Mouse (Mus musculus) embryonic fibroblast, embryonic 13.5 days (primary cell): ENCODE data around the gene Erlin1. TPM values are rescaled to one million over a fixed set of nuclear protein-coding genes. Genes with fewer than 3 reads are reported as not detected.

ENCODE experiments used
- H3K27ac ChIP-seq: 2 replicates; pipeline ENCODE4 v1.5.1; 2012; ENCODE audit warnings: low read length, control low read depth, inconsistent platforms; ENCODE audit not compliant: insufficient read depth
- H3K4me1 ChIP-seq: 2 replicates; pipeline ENCODE4 v1.6.1; 2011; ENCODE audit warnings: low read length; ENCODE audit not compliant: control insufficient read depth, insufficient read depth
- H3K4me3 ChIP-seq: 2 replicates; pipeline ENCODE4 v1.5.1; 2011; ENCODE audit warnings: mild to moderate bottlenecking, control low read depth, low read length; ENCODE audit not compliant: insufficient read depth
- CTCF ChIP-seq: IDR thresholded peaks from 2 replicates; pipeline ENCODE4 v1.5.1; 2011; ENCODE audit warnings: mild to moderate bottlenecking, control low read depth, low read length, moderate library complexity, borderline replicate concordance; ENCODE audit not compliant: insufficient read depth
- POLR2A ChIP-seq: IDR thresholded peaks from 2 replicates; pipeline ENCODE4 v1.6.1; 2011; ENCODE audit warnings: low read depth, mild to moderate bottlenecking, control low read depth, low read length, moderate library complexity
- polyA plus RNA-seq: library from polyadenylated mRNA; stranded (reverse); fragments of >200 nt; gene quantifications from 2 replicates; pipeline ENCODE4 v1.2.4, GENCODE M21; 2011; ENCODE audit warnings: low read depth; ENCODE audit not compliant: missing spikeins, insufficient read length

Erlin1 gene
- polyA plus RNA-seq, 1 experiment = 49.2 TPM

DNA sequence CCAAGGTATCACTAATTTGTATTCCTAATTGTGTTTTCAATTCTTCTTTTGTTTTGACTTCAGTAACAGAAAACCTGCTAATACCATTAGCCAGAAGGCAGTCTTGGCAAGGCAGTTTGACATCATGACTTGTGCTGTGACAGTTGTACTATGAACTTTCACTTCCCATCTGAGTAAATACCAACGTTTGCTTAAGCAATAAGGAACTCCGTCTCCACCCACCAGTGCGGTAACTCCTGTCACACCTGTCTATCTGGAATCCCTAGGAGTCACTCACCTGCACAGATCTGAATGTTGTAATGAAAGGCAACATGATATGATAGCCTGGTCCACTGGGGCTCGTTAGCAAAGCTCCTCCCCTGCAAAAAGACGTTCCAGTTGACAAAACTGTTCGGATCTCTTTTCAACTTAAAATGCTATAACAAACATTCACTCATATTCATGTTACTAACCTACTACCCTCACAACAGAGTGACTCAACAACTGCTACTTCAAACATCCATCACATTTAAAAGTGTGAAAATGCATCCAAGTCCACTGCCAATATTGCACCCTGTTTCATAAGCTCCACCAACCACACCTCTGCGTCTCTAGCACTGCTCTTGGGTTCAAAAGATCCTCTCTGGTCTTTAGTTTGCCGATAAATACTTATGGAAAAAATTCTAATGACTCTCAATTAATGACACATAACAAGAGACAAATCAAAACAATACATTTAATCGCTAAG is 2.1 kb downstream of the Erlin1 start:
- Histone ChIP-seq H3K4me3 (no peak overlapping the region), H3K27ac (no peak overlapping the region), H3K4me1 (no peaks in the 10 kb centered on the region; the same call in 1 of the 2 replicates)
- no peak for TF ChIP-seq POLR2A
- no peak for TF ChIP-seq CTCF

DNA sequence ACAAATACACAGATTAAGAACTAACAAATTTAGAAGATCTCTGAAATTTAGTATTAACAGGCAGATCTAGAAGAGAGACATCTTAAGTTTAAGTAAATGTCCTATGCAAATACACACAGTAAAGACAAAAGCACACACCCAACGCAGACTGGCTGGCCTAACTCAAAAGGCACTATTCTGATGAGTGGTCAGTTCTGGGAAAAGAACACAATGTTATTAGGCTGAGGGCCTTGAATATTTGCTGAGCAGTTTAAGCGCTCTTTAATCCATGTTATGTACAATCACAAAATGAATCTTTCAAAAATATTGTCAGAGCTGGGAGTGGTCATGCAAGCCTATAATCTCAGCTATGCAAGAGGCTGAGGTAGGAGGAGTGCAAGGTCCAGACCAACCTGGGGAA is 4.9 kb downstream of the Erlin1 start:
- TF ChIP-seq CTCF (no peak), POLR2A (no peak)
- Histone ChIP-seq H3K4me1 (peaks cover 3% of the 10 kb centered on the region; the same call in 1 of the 2 replicates), H3K27ac (no peak overlapping the region), H3K4me3 (no peak overlapping the region)

DNA sequence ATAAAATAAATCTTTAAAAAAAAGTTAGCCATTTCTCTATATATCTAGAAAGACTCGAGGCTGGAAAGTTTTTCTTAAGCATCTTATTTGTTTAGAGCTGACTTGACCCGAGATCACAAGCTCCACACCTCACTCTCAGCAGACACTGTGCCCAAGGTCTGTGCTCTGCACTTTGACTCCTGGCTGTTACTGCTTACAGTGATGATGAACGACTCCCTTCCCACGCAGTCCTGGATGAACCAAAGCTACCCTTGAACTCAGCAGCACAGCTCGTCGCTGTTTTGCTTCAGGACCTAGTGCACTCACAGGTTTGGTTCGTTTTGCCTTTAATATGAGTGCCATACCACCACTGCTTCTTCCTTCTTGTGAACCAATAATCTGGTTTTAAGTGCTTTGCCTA is 5.8 kb downstream of the Erlin1 start:
- TF ChIP-seq CTCF = no peak
- no peak for TF ChIP-seq POLR2A
- no peak overlapping the region for H3K4me3 ChIP-seq
- no peak overlapping the region for H3K27ac ChIP-seq
- H3K4me1 ChIP-seq = peaks cover 3% of the 10 kb centered on the region; the same call in 1 of the 2 replicates

DNA sequence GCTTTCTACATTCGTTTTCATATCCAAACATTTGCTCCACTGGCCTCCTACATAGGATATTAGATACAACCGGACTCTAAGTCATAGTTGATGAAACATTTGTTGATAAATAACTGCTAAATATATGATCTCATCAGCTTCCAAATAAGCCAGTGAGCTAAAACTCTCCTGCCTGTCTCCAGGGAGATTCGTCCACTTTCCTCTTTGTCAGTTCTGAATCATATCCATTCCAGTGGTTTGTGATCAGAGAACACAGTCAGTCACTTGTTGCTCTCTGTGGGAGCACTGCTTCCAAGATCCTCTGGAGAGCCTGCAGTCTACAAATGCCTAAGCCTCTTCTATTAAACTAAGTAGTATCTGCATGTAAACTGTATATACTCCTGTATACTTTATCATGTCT is 9.4 kb downstream of the Erlin1 start:
- no peak overlapping the region for H3K4me3 ChIP-seq
- TF ChIP-seq CTCF (no peak), POLR2A (no peak)
- no peak overlapping the region for H3K27ac ChIP-seq
- 0 out of 2 replicates have a peak, but pooled peaks cover 3% of the 10 kb centered on the region for H3K4me1 ChIP-seq

DNA sequence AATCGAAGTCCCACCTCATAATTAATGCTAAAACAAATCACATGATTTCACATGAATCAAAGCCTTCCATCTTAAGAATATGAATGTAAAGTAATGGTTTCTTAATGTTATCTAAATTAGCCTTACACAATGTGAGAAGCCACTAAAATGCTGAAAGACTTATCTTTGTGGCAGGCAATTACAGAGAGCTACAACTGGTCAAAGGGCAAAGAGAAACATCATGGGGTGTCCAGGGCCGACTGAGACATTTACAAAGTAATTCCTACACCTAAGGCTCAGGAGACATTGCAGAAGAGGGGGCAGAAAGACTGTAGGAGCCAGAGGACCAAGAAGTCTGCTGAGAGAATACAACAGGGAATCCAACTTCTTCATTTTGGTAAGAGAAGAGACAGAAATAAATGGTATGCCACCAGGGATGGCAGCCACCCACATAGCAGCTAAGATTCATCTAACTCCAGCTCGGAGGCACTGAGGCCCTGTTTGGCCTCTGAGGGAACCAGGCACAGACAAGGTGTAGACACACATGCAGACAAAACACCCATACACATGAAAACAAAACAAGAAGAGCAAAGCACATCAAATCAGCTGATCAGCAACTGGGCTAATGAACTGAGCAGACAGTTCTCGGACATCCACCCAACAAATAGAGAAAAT is 14.3 kb downstream of the Erlin1 start:
- Histone ChIP-seq H3K4me3 (no peak overlapping the region), H3K4me1 (no peaks in the 10 kb centered on the region), H3K27ac (no peak overlapping the region)
- TF ChIP-seq POLR2A (no peak), CTCF (no peak)

DNA sequence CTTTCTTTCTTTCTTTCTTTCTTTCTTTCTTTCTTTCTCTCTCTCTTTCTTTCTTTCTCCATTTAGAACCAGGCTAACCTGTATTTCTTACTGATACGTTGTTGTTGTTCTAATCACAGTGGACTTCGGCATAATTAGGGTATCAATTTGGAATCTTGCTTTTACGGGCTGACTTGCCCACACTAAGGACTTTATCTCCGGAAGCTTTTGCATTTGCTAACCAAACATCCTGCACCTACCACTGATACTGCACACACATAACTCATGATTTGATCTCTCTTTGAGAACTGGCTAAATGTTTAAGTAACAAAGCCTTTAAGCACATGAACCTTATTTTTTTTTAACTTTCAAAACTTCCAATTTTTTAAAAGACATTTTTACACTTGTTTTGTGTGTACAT is 19.2 kb downstream of the Erlin1 start:
- Histone ChIP-seq H3K4me3 (no peak overlapping the region), H3K27ac (no peak overlapping the region), H3K4me1 (no peaks in the 10 kb centered on the region)
- TF ChIP-seq CTCF = no peak
- TF ChIP-seq POLR2A = no peak

DNA sequence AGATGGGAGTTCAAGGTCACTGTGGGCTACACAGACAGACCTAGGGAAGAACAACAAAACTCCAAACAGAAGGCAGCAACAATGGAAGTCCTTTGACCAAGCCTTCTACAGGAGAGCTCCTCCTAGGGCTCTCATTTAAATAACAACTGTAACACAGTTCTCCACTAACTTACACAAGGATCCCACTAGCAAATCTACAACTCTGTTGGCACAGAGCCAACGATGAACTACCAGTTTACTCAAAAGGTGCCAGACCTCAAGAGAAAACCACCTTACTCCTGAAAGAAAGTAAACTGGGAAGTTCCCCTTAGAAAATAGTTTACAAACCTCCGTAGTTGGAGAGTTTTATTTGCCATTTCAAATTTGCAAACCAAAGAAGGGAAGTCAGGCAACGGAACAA is 20.3 kb downstream of the Erlin1 start:
- H3K4me1 ChIP-seq = no peaks in the 10 kb centered on the region
- TF ChIP-seq POLR2A (no peak), CTCF (no peak)
- H3K27ac ChIP-seq = no peak overlapping the region
- H3K4me3 ChIP-seq = no peak overlapping the region

DNA sequence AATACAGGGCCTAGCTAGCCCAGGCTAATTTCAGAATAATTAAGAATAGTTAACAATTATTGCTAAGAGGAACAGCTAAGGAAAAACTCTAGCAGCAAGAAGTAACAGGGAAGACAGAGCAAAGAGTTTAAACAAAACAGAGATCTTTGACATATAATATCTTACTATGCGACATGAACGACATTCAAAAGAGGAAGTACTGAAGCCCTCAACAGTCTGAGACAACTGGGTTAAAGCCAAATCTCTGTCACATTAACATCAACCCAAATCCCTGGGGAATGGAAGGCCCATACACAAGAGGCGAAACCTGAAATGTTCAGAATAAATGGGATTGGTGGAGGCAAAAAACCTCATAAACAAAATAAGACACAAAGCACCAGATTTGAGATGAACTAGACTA is 23.7 kb downstream of the Erlin1 start:
- Histone ChIP-seq H3K27ac (no peak overlapping the region), H3K4me1 (no peaks in the 10 kb centered on the region), H3K4me3 (no peak overlapping the region)
- no peak for TF ChIP-seq POLR2A

DNA sequence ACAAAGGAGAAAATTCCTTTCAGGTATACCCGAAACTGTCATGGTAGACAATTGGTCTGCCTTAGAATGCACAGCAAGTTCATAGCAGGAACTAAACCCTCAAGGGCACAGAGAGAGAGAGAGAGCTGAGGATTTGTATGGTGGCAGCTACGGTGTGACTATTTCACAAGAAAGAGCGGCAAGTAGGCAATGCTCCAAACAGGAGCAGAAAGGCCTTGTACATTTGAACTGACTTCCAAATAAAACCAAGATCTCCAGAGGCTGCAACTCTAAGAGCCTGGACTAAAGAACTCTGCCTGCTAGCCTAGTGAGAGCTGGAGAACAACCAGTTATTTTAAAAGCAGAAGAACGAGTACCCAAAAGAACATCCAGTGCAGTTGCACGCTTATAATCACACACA is 27.5 kb downstream of the Erlin1 start:
- TF ChIP-seq POLR2A (no peak), CTCF (no peak)
- no peaks in the 10 kb centered on the region for H3K4me1 ChIP-seq
- H3K4me3 ChIP-seq = no peak overlapping the region
- H3K27ac ChIP-seq = no peak overlapping the region

DNA sequence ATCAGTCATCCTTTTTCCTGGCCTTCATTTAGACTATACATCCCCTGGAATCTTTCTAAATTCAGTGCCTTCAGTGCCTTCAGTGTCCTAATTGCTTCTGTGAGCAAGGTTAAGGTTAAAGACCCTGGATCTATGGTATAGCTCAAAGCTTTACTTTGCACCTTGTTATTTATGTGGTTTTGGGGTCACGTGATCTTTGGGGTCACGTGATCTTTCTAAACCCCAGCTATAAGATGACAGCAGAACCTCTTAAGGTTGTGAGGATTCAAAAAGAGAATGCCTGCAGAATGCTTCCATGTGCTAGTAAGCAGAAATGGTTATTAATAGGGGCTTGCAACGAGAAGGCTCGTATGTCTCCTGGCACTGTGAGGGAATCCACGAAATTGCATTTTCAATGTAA is 36.2 kb downstream of the Erlin1 start:
- Histone ChIP-seq H3K4me1 (no peaks in the 10 kb centered on the region), H3K4me3 (no peak overlapping the region), H3K27ac (no peak overlapping the region)
- TF ChIP-seq CTCF (no peak), POLR2A (no peak)
